Mouse (Mus musculus): ENCODE results near the gene Matn1. TPM values are rescaled to one million over a fixed set of nuclear protein-coding genes. Genes with fewer than 3 reads are reported as not detected.
A peak's percentile ranks its signal among the peaks of the same experiment; 100 is the strongest.

Matn1 gene
- polyA plus RNA-seq, 1 experiment from 2014 or later = 4.2 TPM

DNA sequence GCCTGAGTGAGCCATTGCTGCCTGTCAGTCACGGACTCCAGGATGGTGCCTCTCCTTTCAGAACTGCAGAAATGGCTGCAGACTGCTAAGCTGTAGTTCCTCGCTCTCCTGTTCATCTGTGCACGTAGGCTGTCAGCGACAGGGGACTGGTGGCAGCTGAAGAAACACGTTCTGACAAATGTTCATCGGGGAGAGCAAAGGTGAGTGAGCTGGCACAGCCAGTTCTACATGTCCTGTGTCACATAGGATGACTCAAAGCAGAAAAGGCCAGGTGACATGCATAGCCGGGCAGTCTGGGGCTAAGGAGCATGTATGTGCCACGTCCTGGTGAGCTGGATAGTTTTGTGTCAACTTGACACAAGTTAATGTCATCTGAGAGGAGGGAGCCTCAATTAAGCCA lies 50.4 kb downstream of the Matn1 start:
- peaks cover 6% of the 10 kb centered on the region for H3K4me1 ChIP-seq (replicated peaks)
- H3K36me3 ChIP-seq = no peaks in the 10 kb centered on the region
- H3K27ac ChIP-seq (replicated peaks) = no peak overlapping the region
- H3K9me3 ChIP-seq = 0 out of 2 replicates have a peak, but pooled peaks cover 6% of the 10 kb centered on the region
- H3K4me2 ChIP-seq = no peak overlapping the region
- no peaks in the 10 kb centered on the region; the same call in 1 of the 2 replicates for H3K27me3 ChIP-seq
- no peak for ATAC-seq (ENCODE audit: low read depth)
- WGBS = 87% methylated on average over 8 of the region's 8 CpGs
- no peak overlapping the region for H3K4me3 ChIP-seq
- no peak overlapping the region for H3K9ac ChIP-seq

DNA sequence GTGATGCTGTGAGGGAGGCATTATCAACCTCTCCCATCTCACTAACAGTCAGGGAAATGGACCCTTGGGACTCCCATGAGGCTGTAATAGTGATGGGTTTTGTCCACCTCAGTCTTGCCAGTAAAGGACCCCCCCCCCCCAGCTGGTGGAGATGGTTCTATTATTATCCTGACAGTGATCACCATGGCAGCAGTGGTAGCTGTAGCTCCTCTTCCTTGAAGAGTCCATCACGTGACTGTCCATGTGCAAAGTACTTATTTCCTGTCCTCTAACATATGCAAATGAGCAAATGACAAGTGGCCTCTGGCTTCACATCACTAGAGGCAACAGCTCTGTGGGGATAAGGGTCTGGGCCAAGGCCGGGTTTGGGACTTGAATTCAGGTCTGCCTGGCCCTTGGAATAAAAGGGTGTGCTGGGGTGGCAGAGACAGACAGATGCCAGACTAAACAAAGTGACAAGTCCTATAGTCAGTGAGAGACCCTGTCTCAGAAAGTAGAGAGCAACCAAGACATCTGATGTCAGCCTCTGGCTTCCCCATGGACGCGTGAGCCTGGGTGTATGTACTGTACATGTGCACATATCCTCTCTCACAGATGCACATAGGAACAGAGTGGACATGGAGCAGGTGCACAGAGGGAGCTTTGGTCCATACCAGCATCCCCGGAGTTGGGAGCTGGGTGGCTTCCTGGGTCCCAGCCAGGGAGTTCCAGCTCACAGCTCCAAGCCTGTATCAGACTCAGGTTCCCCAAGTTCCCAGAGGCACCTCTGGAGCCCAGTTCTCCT lies 55.8 kb downstream of the Matn1 start:
- Histone ChIP-seq H3K9me3 (0 out of 2 replicates have a peak, but pooled peaks cover 6% of the 10 kb centered on the region), H3K4me3 (no peak overlapping the region), H3K9ac (no peak overlapping the region), H3K27me3 (no peaks in the 10 kb centered on the region), H3K4me1 (replicated peaks) (peaks cover 23% of the 10 kb centered on the region), H3K27ac (replicated peaks) (peak overlapping the region; percentile 69), H3K4me2 (no peak overlapping the region), H3K36me3 (no peaks in the 10 kb centered on the region)
- WGBS = 74% methylated on average over 5 of the region's 5 CpGs
- ATAC-seq (ENCODE audit: low read depth) = no peak

DNA sequence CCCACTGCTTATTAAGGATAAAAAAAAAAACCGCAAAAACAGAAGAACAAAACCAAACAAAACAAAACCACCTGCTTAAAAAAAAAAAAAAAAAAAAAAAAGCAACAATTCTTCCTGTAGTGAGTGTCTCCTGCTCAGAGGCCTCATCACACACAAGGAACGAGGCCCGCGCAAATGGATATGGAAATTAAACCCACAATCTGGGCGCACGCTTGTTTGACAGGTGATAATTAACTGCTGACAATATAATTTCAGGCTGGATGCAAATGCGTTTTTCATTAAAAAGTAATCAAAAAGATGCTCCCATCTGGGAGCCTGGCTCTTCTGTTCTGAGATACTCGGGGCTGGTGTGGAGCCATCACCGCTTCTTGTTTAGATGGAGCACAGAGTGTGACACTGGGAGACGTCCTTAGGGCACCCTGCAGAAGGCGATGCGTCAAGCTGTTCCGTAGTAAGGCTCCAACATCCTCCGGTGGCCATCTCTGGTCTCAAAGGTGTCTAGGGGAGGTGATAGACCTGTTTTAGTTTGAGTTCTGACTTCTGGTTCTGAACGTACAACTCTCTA lies 56.5 kb downstream of the Matn1 start:
- Histone ChIP-seq H3K9ac (no peak overlapping the region), H3K36me3 (no peaks in the 10 kb centered on the region), H3K4me2 (no peak overlapping the region), H3K9me3 (no peaks in the 10 kb centered on the region), H3K4me1 (replicated peaks) (peaks cover 23% of the 10 kb centered on the region), H3K4me3 (no peak overlapping the region), H3K27ac (replicated peaks) (peak overlapping the region; percentile 57), H3K27me3 (no peaks in the 10 kb centered on the region)
- ATAC-seq (ENCODE audit: low read depth) = peak; percentile 72; the same call in 1 of the 2 replicates
- WGBS = 57% methylated on average over 15 of the region's 15 CpGs

Other genes with a start within 250 kb of the Matn1 start
- gene Sdc3, start 151.8 kb upstream of the Matn1 start, polyA plus RNA-seq (2015; fragmentation: Nextera tagmentation; extraction: Ambion mirVana) = 76.9 and 78.8 TPM in 2 replicates
- gene Laptm5, start 31.3 kb upstream of the Matn1 start, polyA plus RNA-seq (2015; fragmentation: Nextera tagmentation; extraction: Ambion mirVana) = 31.6 and 31.7 TPM in 2 replicates